8 mouse cellular contexts compared by ENCODE assay signal in genomic region chr11:69322693-69323471, GRCm38 (mm10). TPM values are rescaled to one million over a fixed set of nuclear protein-coding genes. Genes with fewer than 3 reads are reported as not detected.
DNase-seq lines count a peak whose midpoint lies in the region; ATAC-seq and TF ChIP-seq lines count a peak whose summit lies in the region.

No protein-coding gene starts in this region.

- TF ChIP-seq CTCF in thymus, adult 2 months (IDR thresholded peaks at IDR 0.05; ENCODE audit: borderline replicate concordance, control insufficient read depth, extremely low read depth, insufficient read depth, low read length, poor library complexity): no peak
- TF ChIP-seq CTCF in olfactory bulb, adult 2 months (IDR thresholded peaks at IDR 0.05; ENCODE audit: insufficient read depth, low read depth, low read length): no peak

- 9% methylated on average over 18 of the region's 18 CpGs for WGBS in thymus, adult 2 months
- whole genome bisulfite sequencing in intestine, embryonic 16.5 days: 18% methylated on average over 18 of the region's 18 CpGs
- whole genome bisulfite sequencing in olfactory bulb, adult 2 months: 10% methylated on average over 18 of the region's 18 CpGs

- no peaks in the 10 kb centered on the region for H3K9me3 ChIP-seq in intestine, embryonic 16.5 days (ENCODE audit: control insufficient read depth, low read length)

- H3K36me3 ChIP-seq in thymus, adult 2 months (ENCODE audit: control insufficient read depth, insufficient read depth, low read length): 0 out of 2 replicates have a peak, but pooled peaks cover 5% of the 10 kb centered on the region
- H3K36me3 ChIP-seq in intestine, embryonic 16.5 days (ENCODE audit: control insufficient read depth, insufficient read depth, low read length): no peaks in the 10 kb centered on the region

- H3K4me1 ChIP-seq in thymus, adult 2 months (replicated peaks; ENCODE audit: control insufficient read depth, insufficient read depth, low read length): peaks cover 41% of the 10 kb centered on the region
- peaks cover 33% of the 10 kb centered on the region for H3K4me1 ChIP-seq in intestine, embryonic 16.5 days (ENCODE audit: control insufficient read depth, insufficient read depth, low read length)
- H3K4me1 ChIP-seq in olfactory bulb, adult 2 months (ENCODE audit: control insufficient read depth, insufficient read depth, low read length): peaks cover 31% of the 10 kb centered on the region

- ATAC-seq in intestine, embryonic 16.5 days: no peak

- peak overlapping the region; percentile 78 for H3K4me3 ChIP-seq in thymus, adult 2 months (ENCODE audit: control insufficient read depth, insufficient read depth, low read length)
- H3K4me3 ChIP-seq in intestine, embryonic 16.5 days (ENCODE audit: low read length): peak overlapping the region; percentile 72
- peak overlapping the region; percentile 77 for H3K4me3 ChIP-seq in olfactory bulb, adult 2 months (ENCODE audit: insufficient read depth, low read depth, low read length)

- H3K27ac ChIP-seq in thymus, adult 2 months (ENCODE audit: control insufficient read depth, insufficient read depth, low read length): peak overlapping the region; percentile 85
- H3K27ac ChIP-seq in intestine, embryonic 16.5 days (ENCODE audit: low read length): peak overlapping the region; percentile 85
- H3K27ac ChIP-seq in olfactory bulb, adult 2 months (ENCODE audit: insufficient read depth, low read depth, low read length): peak overlapping the region; percentile 82

- H3K9ac ChIP-seq in intestine, embryonic 16.5 days (ENCODE audit: low read depth, low read length): peak overlapping the region; percentile 84

- no peaks in the 10 kb centered on the region for H3K27me3 ChIP-seq in thymus, adult 2 months (ENCODE audit: control insufficient read depth, insufficient read depth, low read length)
- no peaks in the 10 kb centered on the region; the same call in 1 of the 2 replicates for H3K27me3 ChIP-seq in intestine, embryonic 16.5 days (replicated peaks; ENCODE audit: control insufficient read depth, insufficient read depth, low read length)

- peak; percentile 31 to 52 for DNase-seq in adrenal gland, adult (ENCODE audit: inconsistent age in 2 of 2, low spot score in 1 of 2)
- no peak for DNase-seq in adrenal gland, postnatal 25 days
- DNase-seq in thymus, adult 2 months: no peak
- DNase-seq in thymus, adult 18-20 months: no peak
- DNase-seq in layer of hippocampus, postnatal 14 days (ENCODE audit: low spot score in 2 of 2): no peak
- no peak for DNase-seq in left cerebral cortex, adult 11 months (ENCODE audit: low spot score)

- H3K4me2 ChIP-seq in intestine, embryonic 16.5 days (ENCODE audit: low read depth, low read length): peak overlapping the region; percentile 72

- no peak for TF ChIP-seq POLR2A in thymus, adult 2 months (IDR thresholded peaks at IDR 0.05; ENCODE audit: control insufficient read depth, extremely low read depth, insufficient read depth, low read length, poor library complexity)
- TF ChIP-seq POLR2A in olfactory bulb, adult 2 months (IDR thresholded peaks at IDR 0.05; ENCODE audit: insufficient read depth, low read depth, low read length): no peak

RNA-seq across cellular contexts. Expression of gene Cntrob, which starts 0.7 kb away (rescaled TPM):
- 10.3 and 13.3 TPM in 2 replicates for total RNA-seq in adrenal gland, postnatal 25 days (2021)
- 41.5 and 43.8 TPM in 2 replicates for polyA plus RNA-seq in thymus, adult 2 months (2012; rRNA removed)
- polyA plus RNA-seq in intestine, embryonic 16.5 days (2015; fragmentation: Nextera tagmentation; extraction: Ambion mirVana): 17.3 and 17.8 TPM in 2 replicates
- polyA plus RNA-seq in olfactory bulb, adult 2 months (2012; ENCODE audit: insufficient read depth, insufficient read length, low replicate concordance, missing spikeins): not detected in 2 replicates
- 10 to 100 TPM; 15.3 to 16.9 TPM for total RNA-seq in layer of hippocampus, postnatal 14 days (2021)

RNA-seq across cellular contexts. Expression of gene Trappc1, which starts 0.9 kb away (rescaled TPM):
- 80.8 and 86.2 TPM in 2 replicates for total RNA-seq in adrenal gland, postnatal 25 days (2021)
- 50.6 and 62.5 TPM in 2 replicates for polyA plus RNA-seq in thymus, adult 2 months (2012; rRNA removed)
- 141 and 149 TPM in 2 replicates for polyA plus RNA-seq in intestine, embryonic 16.5 days (2015; fragmentation: Nextera tagmentation; extraction: Ambion mirVana)
- polyA plus RNA-seq in olfactory bulb, adult 2 months (2012; ENCODE audit: insufficient read depth, insufficient read length, low replicate concordance, missing spikeins): not detected in 2 replicates
- 10 to 100 TPM; 65.5 to 79.1 TPM for total RNA-seq in layer of hippocampus, postnatal 14 days (2021)

RNA-seq across cellular contexts. Expression of gene Kcnab3, which starts 3.2 kb away (rescaled TPM):
- 7.3 and 9.7 TPM in 2 replicates for total RNA-seq in adrenal gland, postnatal 25 days (2021)
- polyA plus RNA-seq in thymus, adult 2 months (2012; rRNA removed): 2.9 and 3.5 TPM in 2 replicates
- polyA plus RNA-seq in intestine, embryonic 16.5 days (2015; fragmentation: Nextera tagmentation; extraction: Ambion mirVana): 1.7 and 2.4 TPM in 2 replicates
- not detected in 2 replicates for polyA plus RNA-seq in olfactory bulb, adult 2 months (2012; ENCODE audit: insufficient read depth, insufficient read length, low replicate concordance, missing spikeins)
- 10 to 100 TPM; 15.2 to 18.6 TPM for total RNA-seq in layer of hippocampus, postnatal 14 days (2021)

RNA-seq across cellular contexts. Expression of gene Rnf227, which starts 17.4 kb away (rescaled TPM):
- total RNA-seq in adrenal gland, postnatal 25 days (2021): 6.8 and 7.7 TPM in 2 replicates
- 3.3 and 4.1 TPM in 2 replicates for polyA plus RNA-seq in thymus, adult 2 months (2012; rRNA removed)
- 8.0 and 8.3 TPM in 2 replicates for polyA plus RNA-seq in intestine, embryonic 16.5 days (2015; fragmentation: Nextera tagmentation; extraction: Ambion mirVana)
- not detected in 2 replicates for polyA plus RNA-seq in olfactory bulb, adult 2 months (2012; ENCODE audit: insufficient read depth, insufficient read length, low replicate concordance, missing spikeins)
- 10 to 100 TPM; 71.7 to 76.9 TPM for total RNA-seq in layer of hippocampus, postnatal 14 days (2021)

RNA-seq across cellular contexts. Expression of gene Chd3, which starts 46.3 kb away (rescaled TPM):
- total RNA-seq in adrenal gland, postnatal 25 days (2021): 105 and 111 TPM in 2 replicates
- 278 and 280 TPM in 2 replicates for polyA plus RNA-seq in thymus, adult 2 months (2012; rRNA removed)
- polyA plus RNA-seq in intestine, embryonic 16.5 days (2015; fragmentation: Nextera tagmentation; extraction: Ambion mirVana): 33.4 and 35.5 TPM in 2 replicates
- 175 and 278 TPM in 2 replicates for polyA plus RNA-seq in olfactory bulb, adult 2 months (2012; ENCODE audit: insufficient read depth, insufficient read length, low replicate concordance, missing spikeins)
- total RNA-seq in layer of hippocampus, postnatal 14 days (2021): 100 to 1,000 TPM; 519 to 534 TPM

Comparison
In these comparisons a context has a peak if more than half of its experiments do, and no peak if none do; other contexts are left out.
1. DNase-seq: peak in adrenal gland, adult (2 of 2); none in adrenal gland, postnatal 25 days (single experiment), thymus, adult 2 months (single experiment), thymus, adult 18-20 months (0 of 2), layer of hippocampus, postnatal 14 days (0 of 2) and left cerebral cortex, adult 11 months (single experiment).
2. RNA of gene Trappc1, which starts 0.9 kb away (polyA plus RNA-seq): 141 to 149 TPM in intestine, embryonic 16.5 days and 50.6 to 62.5 TPM in thymus, adult 2 months; not detected in olfactory bulb, adult 2 months; every median in the first group is over 10 times any median in the second.
3. RNA of gene Kcnab3, which starts 3.2 kb away (polyA plus RNA-seq): not detected in olfactory bulb, adult 2 months; 2.9 to 3.5 TPM in thymus, adult 2 months and 1.7 to 2.4 TPM in intestine, embryonic 16.5 days; every median in the first group is over 10 times any median in the second.
4. Peak in every context shown above with its lines, with median percentiles within 50 percentile points of each other: H3K27ac ChIP-seq and H3K4me3 ChIP-seq.